Mouse (Mus musculus): ENCODE results near the gene Zmiz2. TPM values are rescaled to one million over a fixed set of nuclear protein-coding genes. Genes with fewer than 3 reads are reported as not detected.
"Not testable (repeated sequence)": the region's sequence is repeated elsewhere in the genome, so short reads cannot be mapped to it uniquely, and the experiment has no call there.

The Zmiz2 gene
- 61.5 and 63.4 TPM in 2 replicates for total RNA-seq (2021)
- long read RNA-seq, partial matches to known transcripts = 16 of 16 reads
- long read RNA-seq, other reads (novel, unspliced or antisense) = 0 of 16 reads

GRCm38 (mm10) chr11:6388726-6389413 is at the start of gene Zmiz2:
Gene Zmiz2, plus strand, starts transcription at chr11:6389074.
- DNase-seq = peak; percentile 97

- DNase-seq = no peak
Measured at GRCm38 (mm10) chr11:6345956-6346355, 42.9 kb upstream of the Zmiz2 start.

GRCm38 (mm10) chr11:6346966-6347365 is 41.9 kb upstream of the Zmiz2 start:
- DNase-seq = no peak

- DNase-seq = peak; percentile 16
Measured at GRCm38 (mm10) chr11:6348681-6349200, 40.1 kb upstream of the Zmiz2 start.

GRCm38 (mm10) chr11:6349586-6349985 is 39.3 kb upstream of the Zmiz2 start:
- no peak for DNase-seq

GRCm38 (mm10) chr11:6355106-6355505 is 33.8 kb upstream of the Zmiz2 start:
- DNase-seq = no peak

GRCm38 (mm10) chr11:6364581-6365275 is 24.1 kb upstream of the Zmiz2 start:
- no peak for DNase-seq

- DNase-seq = peak; percentile 71
Measured at GRCm38 (mm10) chr11:6365885-6366284, 23.0 kb upstream of the Zmiz2 start.

GRCm38 (mm10) chr11:6366434-6366833 is 22.4 kb upstream of the Zmiz2 start:
- no peak for DNase-seq

GRCm38 (mm10) chr11:6367156-6367555 is 21.7 kb upstream of the Zmiz2 start:
- no peak for DNase-seq

GRCm38 (mm10) chr11:6367986-6368385 is 20.9 kb upstream of the Zmiz2 start:
- DNase-seq = not testable (repeated sequence)

- DNase-seq = no peak
Measured at GRCm38 (mm10) chr11:6371376-6372155, 17.3 kb upstream of the Zmiz2 start.

GRCm38 (mm10) chr11:6372784-6373183 is 16.1 kb upstream of the Zmiz2 start:
- no peak for DNase-seq

GRCm38 (mm10) chr11:6380916-6381315 is 8.0 kb upstream of the Zmiz2 start:
- DNase-seq = peak; percentile 37

- no peak for DNase-seq
Measured at GRCm38 (mm10) chr11:6388126-6388725, 648 bp upstream of the Zmiz2 start.

GRCm38 (mm10) chr11:6389483-6389921 is 628 bp downstream of the Zmiz2 start:
- DNase-seq = peak; percentile 25

- DNase-seq = no peak
Measured at GRCm38 (mm10) chr11:6390376-6391053, 1.6 kb downstream of the Zmiz2 start.

GRCm38 (mm10) chr11:6391516-6392276 is 2.8 kb downstream of the Zmiz2 start:
- DNase-seq = no peak

- no peak for DNase-seq
Measured at GRCm38 (mm10) chr11:6392857-6393256, 4.0 kb downstream of the Zmiz2 start.

GRCm38 (mm10) chr11:6393866-6394265 is 5.0 kb downstream of the Zmiz2 start:
- no peak for DNase-seq

- no peak for DNase-seq
Measured at GRCm38 (mm10) chr11:6395565-6395964, 6.7 kb downstream of the Zmiz2 start.

Measured in adrenal gland, postnatal 25 days (tissue).